Comparison of ENCODE assay signal across 14 mouse cellular contexts in genomic region chr2:12154676-12155075, GRCm38 (mm10).
DNase-seq lines count a peak whose midpoint lies in the region; ATAC-seq and TF ChIP-seq lines count a peak whose summit lies in the region.
"Had no signal": no experiment of that assay in that cellular context is flagged by ENCODE, and none has a peak within 500 bp of the region (broad histone marks: within the 10 kb centered on the region; RNA-seq: fewer than 3 reads in every experiment).

No protein-coding gene starts in this region.

- H3K9me3 ChIP-seq in forebrain, embryonic 14.5 days (replicated peaks; ENCODE audit: control insufficient read depth, low read length), result no peaks in the 10 kb centered on the region
- H3K9me3 ChIP-seq in forebrain, embryonic 11.5 days (ENCODE audit: control insufficient read depth, low read length), result no peaks in the 10 kb centered on the region
- H3K9me3 ChIP-seq: G1E; limb, embryonic 12.5 days; midbrain, embryonic 10.5 days had no signal

- no peak overlapping the region for H3K4me3 ChIP-seq in forebrain, embryonic 14.5 days (ENCODE audit: low read depth, low read length)
- no peak overlapping the region for H3K4me3 ChIP-seq in forebrain, embryonic 11.5 days (ENCODE audit: low read depth, low read length)
- H3K4me3 ChIP-seq in layer of hippocampus, adult 2 months, result no peak overlapping the region
- H3K4me3 ChIP-seq: limb, embryonic 12.5 days; midbrain, embryonic 10.5 days had no signal

- H3K4me2 ChIP-seq in forebrain, embryonic 14.5 days (ENCODE audit: low read length), result no peak overlapping the region
- no peak overlapping the region for H3K4me2 ChIP-seq in forebrain, embryonic 11.5 days (ENCODE audit: low read depth, low read length, severe bottlenecking)
- H3K4me2 ChIP-seq: limb, embryonic 12.5 days had no signal

- H3K9ac ChIP-seq in forebrain, embryonic 14.5 days (ENCODE audit: low read length), result no peak overlapping the region
- no peak overlapping the region for H3K9ac ChIP-seq in forebrain, embryonic 11.5 days (ENCODE audit: low read length)
- H3K9ac ChIP-seq: limb, embryonic 12.5 days had no signal

- ATAC-seq in forebrain, embryonic 14.5 days, result peak; percentile 50; the same call in 1 of the 2 replicates
- ATAC-seq in forebrain, embryonic 11.5 days (replicated peaks; ENCODE audit: low FRiP score), result no peak
- ATAC-seq: hindbrain, postnatal 0 days had no signal

- no peaks in the 10 kb centered on the region for H3K4me1 ChIP-seq in forebrain, embryonic 14.5 days (ENCODE audit: control insufficient read depth, insufficient read depth, low read length)
- no peaks in the 10 kb centered on the region for H3K4me1 ChIP-seq in forebrain, embryonic 11.5 days (replicated peaks; ENCODE audit: control insufficient read depth, insufficient read depth, low read length)
- H3K4me1 ChIP-seq: limb, embryonic 12.5 days; midbrain, embryonic 10.5 days had no signal

- H3K36me3 ChIP-seq in forebrain, embryonic 14.5 days (ENCODE audit: control insufficient read depth, insufficient read depth, low read length), result no peaks in the 10 kb centered on the region
- H3K36me3 ChIP-seq in forebrain, embryonic 11.5 days (ENCODE audit: control insufficient read depth, insufficient read depth, low read length), result no peaks in the 10 kb centered on the region
- H3K36me3 ChIP-seq: G1E; midbrain, embryonic 10.5 days had no signal

- H3K27ac ChIP-seq in forebrain, embryonic 14.5 days (ENCODE audit: low read depth, low read length), result no peak overlapping the region
- no peak overlapping the region for H3K27ac ChIP-seq in forebrain, embryonic 11.5 days (ENCODE audit: low read depth, low read length)
- no peak overlapping the region for H3K27ac ChIP-seq in layer of hippocampus, adult 2 months
- H3K27ac ChIP-seq: hindbrain, postnatal 0 days; limb, embryonic 12.5 days; midbrain, embryonic 10.5 days had no signal

- no peak for TF ChIP-seq CTCF in layer of hippocampus, adult 2 months (conservative IDR thresholded peaks at IDR 0.05)

- DNase-seq in forebrain, embryonic 14.5 days (ENCODE audit: low spot score), result peak; percentile 53
- no peak for DNase-seq in forebrain, embryonic 11.5 days (ENCODE audit: low spot score)
- DNase-seq in layer of hippocampus, adult 2 months (ENCODE audit: low spot score in 2 of 2), result peak; percentile 23 to 40
- DNase-seq in layer of hippocampus, adult 8-10 months (ENCODE audit: low spot score in 2 of 2), result no peak
- peak; percentile 57 for DNase-seq in brain, adult 2 months (ENCODE audit: low read depth, low spot score)
- DNase-seq in lung, postnatal 36 days, result peak; percentile 24
- no peak for DNase-seq in urinary bladder, adult 18-20 months (ENCODE audit: low spot score in 2 of 2)
- DNase-seq in urinary bladder, postnatal 25 days (ENCODE audit: low spot score), result no peak
- DNase-seq: kidney, postnatal 25 days; retina, postnatal 1 day had no signal

- no peaks in the 10 kb centered on the region for H3K27me3 ChIP-seq in forebrain, embryonic 14.5 days (replicated peaks; ENCODE audit: control insufficient read depth, insufficient read depth, low read length)
- H3K27me3 ChIP-seq in forebrain, embryonic 11.5 days (ENCODE audit: control insufficient read depth, insufficient read depth, low read length), result no peaks in the 10 kb centered on the region
- H3K27me3 ChIP-seq: limb, embryonic 12.5 days had no signal

- WGBS in forebrain, embryonic 14.5 days, result 82% methylated on average over 6 of the region's 6 CpGs
- WGBS in forebrain, embryonic 11.5 days, result 90% methylated on average over 6 of the region's 6 CpGs

Comparison
In these comparisons a context has a peak if more than half of its experiments do, and no peak if none do; other contexts are left out.
1. DNase-seq: peak in forebrain, embryonic 14.5 days (single experiment), layer of hippocampus, adult 2 months (2 of 2), brain, adult 2 months (single experiment) and lung, postnatal 36 days (single experiment); none in forebrain, embryonic 11.5 days (single experiment), layer of hippocampus, adult 8-10 months (0 of 2), urinary bladder, adult 18-20 months (0 of 2) and urinary bladder, postnatal 25 days (single experiment).